Mouse (Mus musculus): Measurements from ENCODE around the gene Atic.

Gene Atic

DNA sequence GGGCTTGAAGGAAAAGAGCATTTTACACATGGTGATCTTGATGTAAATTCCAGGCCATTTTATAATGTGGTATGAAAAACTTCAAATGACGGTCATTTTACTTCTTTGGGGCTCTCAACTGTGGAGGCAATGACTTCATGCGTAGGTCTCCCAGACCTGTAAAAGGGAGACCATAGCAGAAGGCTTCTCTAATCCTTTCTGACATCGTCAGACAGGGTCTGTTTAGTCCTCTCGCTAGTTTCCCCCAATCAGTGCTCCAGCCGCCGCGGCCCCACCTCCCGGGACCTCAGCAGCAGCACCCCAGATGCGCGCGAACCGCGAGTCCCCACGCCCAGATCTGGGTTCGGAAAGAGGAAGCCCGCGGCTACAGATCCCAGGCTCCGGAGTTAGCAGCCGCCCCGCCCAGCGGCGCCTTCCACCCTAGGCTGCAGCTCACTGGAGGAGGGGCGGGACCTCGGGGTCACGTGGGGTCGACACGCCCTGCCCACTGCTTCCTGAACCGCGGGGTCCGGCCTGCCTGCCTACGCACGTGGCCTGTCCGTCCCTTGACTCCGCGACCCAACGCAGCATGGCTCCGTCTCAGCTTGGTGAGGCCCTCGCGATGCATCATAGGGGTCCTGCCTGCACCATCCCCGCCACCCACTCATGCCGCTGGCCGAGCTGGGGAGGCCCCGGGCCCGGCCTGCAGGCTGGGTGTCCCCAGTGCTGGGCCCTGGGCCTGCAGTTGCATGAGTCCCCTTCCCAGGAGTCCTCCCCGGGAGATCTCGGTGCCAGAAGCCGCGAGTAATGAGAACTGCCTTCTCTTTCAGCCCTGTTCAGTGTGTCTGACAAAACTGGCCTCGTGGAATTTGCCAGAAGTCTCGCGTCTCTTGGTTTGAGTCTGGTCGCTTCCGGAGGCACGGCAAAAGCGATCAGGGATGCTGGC lies at the start of gene Atic:
Gene Atic (plus strand): TSS at position 463 of the 925 bp plus-strand sequence.
- DNase-seq (ENCODE audit: low spot score) = peak; percentile 87

DNA sequence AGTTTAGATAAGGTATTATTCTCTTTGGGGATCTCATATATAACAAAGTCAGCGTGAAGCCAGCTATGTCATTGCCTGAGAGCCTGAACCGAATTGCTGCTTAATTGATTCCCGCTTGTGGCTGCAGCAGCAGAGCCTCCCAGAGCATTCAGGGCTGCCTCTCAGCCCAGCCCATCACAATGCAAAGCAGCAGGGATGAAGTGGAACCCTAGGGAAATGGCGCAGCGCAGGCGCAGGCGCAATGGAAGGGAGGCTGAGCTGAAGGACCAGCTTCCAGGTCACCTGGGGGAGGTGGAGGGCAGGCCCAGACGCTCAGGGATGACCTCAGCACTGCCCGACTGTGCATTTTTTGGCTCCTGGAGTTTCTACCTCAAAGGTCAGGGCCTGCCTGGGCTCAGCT lies 49.7 kb upstream of the Atic start:
- no peak for DNase-seq (ENCODE audit: low spot score)

DNA sequence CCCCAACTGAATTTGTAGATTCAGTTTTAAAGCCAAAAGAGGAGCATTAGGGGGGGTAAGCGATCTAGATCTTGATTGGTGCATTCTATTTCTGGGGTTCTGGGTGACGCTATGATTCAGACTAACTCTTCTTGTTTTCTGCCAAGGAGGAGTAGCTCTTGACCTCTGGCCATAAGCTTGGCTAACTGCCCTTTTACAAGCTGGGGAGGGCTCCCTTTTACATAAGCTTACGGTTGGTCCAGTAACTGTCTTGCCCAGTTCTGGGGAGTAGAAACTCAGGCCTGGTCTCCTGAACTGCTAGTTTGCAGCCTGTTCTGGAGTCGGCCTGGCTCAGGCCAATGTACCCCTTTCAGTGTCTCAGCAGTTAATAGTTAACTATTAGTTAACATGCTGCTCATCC lies 41.9 kb upstream of the Atic start:
- DNase-seq (ENCODE audit: low spot score) = no peak

DNA sequence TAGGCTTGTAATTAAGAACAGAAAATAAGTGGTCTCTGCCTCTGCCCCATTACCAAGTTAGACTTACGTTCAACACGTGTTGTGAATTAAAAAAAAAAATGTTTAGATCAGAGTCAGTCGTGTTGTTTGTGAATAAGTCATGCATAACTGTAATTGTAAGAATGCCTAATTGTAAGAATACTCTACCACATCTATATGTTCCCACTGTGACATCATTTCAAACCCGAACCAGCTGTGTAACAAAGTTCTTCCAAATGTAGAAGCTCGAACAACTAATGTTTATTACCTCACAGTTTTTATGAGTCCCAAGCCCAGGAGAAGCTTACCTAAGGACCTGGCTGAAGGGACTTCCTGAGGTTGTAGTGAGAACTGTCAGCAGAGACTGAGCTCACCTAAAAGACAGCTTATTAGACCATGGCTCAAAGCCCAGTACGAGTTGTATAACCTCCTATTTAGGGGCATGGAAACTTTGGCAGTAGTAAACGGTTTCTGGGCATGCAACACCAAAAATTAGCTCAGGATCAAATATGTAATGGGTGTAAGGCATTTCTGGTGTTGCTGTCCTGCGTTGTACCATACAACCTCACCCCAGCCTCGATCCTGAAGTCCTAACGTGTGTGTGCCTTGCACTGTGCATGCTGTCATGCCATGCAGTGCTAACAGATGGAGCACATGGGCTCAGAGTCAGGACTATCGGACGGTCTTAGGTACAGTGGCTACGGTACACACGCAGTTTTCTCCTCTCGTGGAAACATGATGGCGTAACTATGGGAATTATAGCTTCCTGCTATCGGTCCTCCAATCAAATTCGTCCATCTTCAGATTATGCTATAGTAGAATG lies 27.9 kb upstream of the Atic start:
- DNase-seq (ENCODE audit: low spot score) = no peak

DNA sequence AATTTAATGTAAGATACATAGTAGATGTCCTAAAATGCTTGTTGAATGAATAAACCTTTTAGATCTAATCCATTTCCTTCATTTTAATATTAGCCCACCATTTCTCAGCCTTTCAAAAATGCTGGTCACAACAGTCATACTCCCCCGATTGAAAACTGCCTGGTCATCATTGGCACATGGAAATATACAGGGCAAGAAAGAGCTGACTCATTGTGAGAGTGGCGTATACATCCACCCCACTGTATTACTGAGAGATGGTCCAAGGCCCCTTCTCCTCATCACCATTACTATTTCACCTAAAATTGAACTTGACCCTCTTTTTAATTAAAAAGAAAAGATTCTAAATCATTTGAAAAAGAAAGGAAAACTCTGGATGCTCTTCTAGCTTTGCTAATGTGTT lies 26.2 kb upstream of the Atic start:
- no peak for DNase-seq (ENCODE audit: low spot score)

DNA sequence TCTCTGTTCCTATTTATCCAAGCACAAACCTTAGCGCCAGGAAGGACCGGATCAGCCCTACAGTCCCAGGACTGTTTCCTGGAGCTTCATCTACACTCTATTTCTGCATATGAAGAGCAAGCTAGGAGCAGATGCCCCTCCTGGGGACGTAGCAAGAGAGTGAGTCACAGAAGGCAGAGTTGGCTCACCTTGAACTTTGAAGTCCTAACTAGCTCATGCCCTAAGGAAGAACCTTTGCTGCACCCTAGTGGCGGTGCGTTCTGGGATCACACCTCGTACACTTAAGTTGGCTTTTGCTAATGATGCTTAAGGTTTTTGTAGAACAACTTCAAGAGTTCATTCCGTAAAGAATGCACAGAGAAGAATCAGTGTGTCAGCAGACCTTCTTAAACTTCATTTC lies 25.3 kb upstream of the Atic start:
- DNase-seq (ENCODE audit: low spot score) = peak; percentile 39

DNA sequence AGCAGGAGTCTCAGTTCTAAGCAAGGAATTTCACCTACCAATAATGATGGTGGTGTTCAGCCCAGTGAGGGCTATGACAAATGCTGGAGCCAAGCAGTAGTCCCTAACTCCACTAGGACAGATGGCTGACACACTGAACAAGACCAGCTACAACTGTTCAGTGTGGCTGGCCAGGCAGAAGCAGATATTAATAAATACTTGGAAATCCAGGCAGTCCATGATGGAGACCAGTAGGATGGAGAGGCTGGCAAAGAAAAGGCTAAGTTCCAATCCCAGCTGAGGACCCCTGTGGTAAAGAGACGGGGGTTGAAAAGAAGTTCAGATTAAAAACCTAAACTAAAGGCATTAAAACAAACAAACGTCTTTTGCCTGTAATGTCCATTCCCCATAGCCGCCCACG lies 17.3 kb upstream of the Atic start:
- DNase-seq (ENCODE audit: low spot score) = no peak

DNA sequence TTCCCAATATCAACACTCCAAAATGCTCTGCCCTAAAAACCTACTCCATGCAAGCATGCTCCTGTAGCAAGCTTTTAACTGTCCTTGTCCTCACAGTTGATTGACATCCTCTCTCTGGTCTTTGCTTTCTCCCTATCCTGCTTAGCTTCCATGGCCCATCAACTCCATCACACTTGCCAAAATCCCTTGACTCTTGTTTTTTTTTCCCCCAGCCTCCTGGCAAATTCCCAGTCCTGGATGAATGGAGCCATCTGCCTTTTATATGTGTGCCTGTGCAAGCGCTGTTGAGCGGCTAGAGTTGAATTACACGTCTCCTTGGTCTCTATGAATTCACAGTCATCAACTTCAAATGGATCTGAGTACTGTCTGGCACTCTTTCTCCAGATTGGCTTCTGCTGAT lies 16.5 kb upstream of the Atic start:
- DNase-seq (ENCODE audit: low spot score) = no peak

DNA sequence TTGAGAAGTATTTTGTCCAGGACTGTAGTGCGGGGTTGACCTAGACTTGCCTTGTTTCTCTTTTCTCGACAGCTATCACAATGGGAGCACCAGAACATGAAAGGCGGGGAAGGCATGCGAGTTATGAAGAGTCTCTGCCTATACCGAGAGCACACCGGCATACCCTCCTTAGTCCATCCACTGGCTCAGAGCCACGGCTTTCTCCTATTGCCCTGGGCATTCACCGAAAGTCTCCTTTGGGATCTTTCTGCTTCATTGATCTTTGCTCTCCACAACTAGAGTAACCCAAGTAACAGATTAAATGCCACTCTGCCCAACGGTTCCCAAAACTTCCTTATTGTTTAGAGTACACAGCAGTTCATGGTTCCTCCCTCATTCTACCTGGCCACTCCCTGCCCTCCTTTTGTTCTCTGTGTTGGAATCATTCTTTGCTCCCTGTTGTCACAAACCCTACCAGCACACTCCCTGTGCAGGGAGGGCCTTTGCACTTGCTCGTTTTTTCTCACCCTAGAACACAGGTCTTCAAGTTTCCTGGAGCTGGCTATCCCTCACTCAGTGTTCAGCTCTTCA lies 6.2 kb upstream of the Atic start:
- DNase-seq (ENCODE audit: low spot score) = no peak

DNA sequence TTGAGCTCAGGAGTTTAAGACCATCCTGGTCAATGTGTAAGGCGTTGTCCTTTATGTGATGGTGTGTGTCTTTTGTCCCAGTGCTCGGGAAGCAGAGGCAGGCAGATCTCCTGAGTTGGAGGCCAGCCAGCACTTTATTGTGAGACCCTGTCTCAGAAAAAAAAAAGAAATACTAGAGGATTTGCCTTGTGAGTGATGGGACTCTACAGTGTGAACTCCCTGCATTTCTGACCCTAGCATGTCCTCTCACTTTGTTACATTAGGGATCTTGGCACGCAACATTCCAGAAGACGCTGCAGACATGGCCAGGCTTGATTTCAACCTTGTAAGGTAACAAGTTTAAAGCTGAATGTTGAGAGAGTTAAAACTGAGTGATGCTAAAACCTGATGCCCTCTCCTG lies 3.7 kb downstream of the Atic start:
- DNase-seq (ENCODE audit: low spot score) = no peak

DNA sequence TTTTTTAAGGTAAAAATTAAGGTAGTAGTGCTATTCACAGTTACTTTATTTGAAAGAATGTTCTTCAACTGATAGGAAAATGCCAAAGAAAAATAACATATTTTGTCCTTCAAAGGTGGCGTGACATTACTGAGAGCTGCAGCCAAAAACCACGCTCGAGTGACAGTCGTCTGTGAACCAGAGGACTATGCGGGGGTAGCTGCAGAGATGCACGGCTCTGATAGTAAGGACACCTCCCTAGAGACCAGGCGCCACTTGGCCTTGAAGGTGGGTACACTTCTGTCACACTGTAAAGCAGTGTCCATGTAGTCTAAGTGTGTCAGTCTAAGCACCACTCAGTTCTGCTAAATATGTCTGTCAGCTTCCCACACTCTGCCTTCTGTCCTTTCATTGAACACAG lies 7.3 kb downstream of the Atic start:
- no peak for DNase-seq (ENCODE audit: low spot score)

DNA sequence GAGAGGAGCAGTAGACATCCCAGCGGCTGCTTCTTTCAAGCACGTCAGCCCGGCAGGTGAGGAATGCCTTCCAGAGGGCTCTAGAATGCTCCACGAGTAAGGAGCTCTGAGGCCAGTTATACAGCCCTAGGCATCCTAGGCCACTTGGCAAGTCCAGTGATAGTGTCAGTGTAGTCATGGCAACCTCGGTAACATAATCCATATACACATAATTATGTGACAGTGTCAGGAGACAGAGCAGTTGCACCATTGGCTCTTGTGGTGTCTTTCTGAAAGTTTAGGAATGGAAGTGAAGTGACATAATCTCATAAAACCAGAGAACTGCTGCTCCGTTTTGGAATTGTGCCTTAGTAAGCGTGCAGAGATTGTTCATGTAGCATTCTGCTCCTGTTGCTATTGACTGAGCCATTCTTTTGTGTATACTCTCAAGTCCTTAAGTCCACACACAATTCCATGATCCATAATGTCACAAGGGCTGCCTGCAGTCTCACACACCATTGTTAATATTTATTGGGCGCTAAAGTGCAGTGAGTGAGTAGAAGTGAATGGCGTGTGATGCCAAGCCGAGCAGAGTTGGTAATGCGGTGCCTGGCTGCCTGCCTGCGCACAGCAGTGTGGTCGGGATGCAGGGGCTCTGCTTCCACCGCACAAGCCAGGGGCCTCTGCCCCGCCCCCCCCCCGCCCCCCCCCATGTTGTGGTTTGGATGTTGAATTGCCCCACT lies 11.1 kb downstream of the Atic start:
- DNase-seq (ENCODE audit: low spot score) = no peak

DNA sequence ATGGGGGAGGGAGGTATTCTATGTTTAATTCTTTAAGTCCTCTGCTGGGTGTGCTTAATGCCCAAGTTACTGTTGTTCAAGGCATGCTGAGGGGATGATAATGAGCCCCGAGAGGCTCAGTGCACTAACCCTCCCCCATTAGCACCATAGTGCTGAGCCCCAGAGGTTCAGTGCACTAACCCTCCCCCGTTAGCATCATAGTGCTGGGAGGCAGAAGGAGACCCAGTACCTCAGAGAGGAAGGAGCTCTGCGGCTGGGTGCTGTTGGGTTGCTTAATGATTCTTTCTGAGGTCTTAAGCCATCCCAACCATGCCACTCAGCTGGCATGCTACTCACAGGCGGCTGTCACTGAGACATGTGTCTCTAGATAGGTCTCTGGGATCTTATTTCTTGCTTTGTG lies 13.2 kb downstream of the Atic start:
- no peak for DNase-seq (ENCODE audit: low spot score)

DNA sequence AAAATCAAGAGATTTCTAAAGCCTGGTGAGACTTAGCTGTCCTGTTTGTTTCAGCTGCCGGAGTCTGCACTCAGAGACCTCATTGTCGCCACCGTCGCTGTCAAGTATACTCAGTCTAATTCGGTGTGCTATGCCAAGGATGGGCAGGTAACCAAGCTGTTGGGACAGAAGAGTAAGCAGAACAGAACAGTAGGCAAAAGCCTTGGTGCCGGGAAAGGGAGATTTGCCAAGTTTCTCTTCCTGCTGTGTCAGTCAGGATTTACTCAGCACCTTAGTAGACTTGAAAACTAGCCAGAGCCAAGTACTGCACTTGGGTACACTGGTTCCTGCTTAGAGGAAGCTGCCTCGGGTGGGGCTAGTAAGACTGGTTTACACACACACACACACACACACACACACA lies 19.0 kb downstream of the Atic start:
- peak; percentile 5 for DNase-seq (ENCODE audit: low spot score)

DNA sequence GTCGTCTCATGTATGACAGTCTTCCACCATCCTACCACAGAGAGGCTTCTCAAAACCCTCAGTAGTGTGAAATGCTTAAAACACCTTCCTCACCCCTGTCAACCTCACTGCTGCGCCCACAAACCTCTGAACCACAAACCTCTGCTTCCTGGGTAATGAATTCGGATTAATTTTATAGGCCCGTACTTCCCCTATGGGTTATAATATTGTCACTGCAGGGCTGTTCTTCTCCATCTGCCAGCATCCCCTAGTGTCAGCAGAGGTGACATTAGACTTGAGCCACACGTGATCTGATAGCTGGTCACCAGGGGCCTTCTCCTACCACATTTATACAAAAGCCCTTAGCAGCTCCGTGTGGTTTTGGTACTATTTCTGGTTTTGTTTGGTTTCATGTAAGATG lies 19.9 kb downstream of the Atic start:
- DNase-seq (ENCODE audit: low spot score) = no peak

DNA sequence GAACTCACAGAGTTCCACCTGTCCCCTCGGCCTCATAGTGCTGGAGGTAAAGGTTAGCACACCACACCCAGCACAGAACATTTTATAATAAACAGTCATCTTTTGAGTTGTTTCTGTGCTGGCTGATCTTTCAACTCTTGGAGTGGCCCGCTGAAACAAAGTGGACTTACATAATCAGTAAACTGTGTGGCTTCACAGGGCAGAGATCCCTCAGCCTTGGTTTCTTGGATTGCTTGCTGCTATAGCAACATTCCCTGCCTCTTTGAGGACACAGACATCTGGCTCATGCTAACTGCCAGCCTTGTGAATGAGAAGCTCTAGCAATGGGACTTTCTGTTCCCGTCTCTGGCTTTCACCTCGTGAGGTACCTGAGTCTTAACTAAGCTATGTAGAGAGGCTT lies 22.6 kb downstream of the Atic start:
- DNase-seq (ENCODE audit: low spot score) = no peak

DNA sequence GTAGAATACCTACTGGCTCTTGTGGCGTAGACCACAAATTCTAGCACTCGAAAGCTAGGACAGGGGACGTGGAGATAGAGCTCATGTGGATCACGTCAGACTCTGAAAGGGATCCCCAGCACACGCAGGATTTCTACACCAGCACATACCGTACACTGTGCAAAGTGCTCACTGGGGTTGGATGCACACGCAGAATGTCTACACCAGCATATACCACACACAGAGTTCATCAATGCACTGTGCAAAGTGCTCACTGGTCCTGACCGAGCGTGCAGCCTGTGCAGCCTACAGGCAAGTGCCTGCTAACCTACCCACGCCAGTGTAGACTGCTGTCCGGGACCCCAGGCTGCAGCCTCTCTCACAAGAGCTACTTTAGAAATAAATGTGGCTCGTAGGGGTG lies 23.5 kb downstream of the Atic start:
- DNase-seq (ENCODE audit: low spot score) = no peak

DNA sequence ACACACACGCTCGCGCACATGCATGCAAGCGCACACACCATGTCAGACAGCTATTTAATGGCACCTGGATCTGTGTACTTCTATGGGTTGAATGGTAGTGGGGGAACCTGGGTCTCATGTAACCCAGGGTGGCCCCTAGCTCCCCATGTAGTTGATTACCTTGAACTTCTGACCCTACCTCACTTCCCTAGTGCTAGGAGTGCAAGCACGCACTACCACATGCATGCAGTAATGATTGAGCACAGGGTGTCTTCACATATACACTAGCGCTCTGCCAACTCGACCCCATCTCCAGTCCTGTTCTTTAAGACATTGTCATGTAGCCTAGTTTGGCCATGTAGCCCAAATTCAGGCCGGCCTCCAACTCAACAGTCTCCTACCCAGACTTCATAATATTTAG lies 26.4 kb downstream of the Atic start:
- no peak for DNase-seq (ENCODE audit: low spot score)

DNA sequence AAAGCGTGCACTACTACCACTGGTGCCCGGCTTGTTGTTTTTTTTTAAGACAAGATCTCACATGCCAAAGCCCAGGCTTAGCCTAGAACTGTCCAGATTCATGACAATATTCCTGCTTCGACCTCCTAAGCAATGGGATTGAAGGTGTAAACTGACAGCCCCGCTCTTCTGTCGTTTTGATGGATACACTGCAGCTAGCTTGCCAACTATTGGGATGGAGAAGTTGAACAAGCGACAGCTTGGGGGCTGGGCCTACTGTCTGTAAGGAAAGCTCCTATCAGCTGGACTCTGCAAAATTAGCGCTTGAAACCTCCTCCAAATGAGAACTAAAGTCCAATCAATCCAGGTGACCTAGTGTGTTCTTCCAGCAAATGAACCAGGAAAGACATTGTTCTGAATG lies 26.9 kb downstream of the Atic start:
- no peak for DNase-seq (ENCODE audit: low spot score)

DNA sequence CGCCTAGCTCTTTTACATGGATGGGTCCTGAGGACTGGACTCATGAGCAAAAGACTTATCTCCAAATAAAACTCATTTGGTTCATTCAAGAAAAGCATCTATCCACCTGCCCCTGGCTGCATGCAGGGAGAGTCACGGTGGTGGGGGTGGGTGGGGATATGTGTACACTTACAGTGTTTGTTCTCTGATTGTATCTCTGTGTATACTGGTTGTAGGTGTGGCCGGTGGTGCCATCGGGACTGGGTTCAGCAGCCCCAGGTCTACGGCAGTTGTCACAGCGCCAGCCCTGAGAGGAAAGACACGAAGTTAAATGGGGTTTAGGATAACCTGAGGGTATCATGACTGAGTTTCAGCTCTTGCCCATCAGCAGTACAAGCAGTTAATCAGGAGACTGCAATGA lies 29.7 kb downstream of the Atic start:
- no peak for DNase-seq (ENCODE audit: low spot score)

DNA sequence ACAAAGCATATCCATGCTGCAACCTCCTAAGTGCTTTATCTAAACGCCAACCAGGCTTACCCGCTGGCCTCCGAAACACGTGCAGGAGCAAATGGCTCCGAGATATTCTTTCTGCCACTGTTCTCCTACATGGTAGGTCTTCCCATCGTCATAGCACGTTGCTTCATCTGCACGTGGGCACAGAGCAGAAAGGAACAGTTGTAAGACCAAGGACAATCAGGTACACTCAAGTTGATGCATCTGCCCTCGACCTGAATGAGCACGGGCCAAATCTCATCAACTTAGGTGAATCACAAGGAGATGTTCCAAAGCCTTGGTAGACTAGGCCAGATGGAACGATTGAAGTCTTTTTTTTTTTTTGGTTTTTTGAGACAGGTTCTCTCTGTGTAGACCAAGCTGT lies 33.1 kb downstream of the Atic start:
- DNase-seq (ENCODE audit: low spot score) = no peak

DNA sequence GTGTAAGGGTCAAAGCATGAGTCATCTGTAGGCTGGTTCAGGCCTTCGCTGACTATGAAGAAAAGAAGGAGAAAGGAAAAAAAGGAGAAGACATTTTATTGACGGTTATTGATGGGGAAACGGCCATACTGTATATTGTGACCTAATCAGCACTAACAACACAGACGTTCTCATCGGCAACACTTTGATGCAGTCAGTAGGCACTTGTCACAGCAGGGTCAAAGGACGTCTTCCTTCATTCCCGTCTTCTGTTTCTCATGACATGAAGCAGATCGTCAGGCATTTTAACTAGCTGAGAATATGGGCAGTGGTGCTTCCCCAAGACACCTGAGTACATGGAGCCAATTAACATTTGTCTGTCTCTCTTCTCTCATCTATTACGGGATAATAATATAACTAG lies 36.2 kb downstream of the Atic start:
- no peak for DNase-seq (ENCODE audit: low spot score)
